Mouse (Mus musculus) gastrocnemius, adult 18-20 months (tissue): ENCODE data around the gene Fzd5. TPM values are rescaled to one million over a fixed set of nuclear protein-coding genes. Genes with fewer than 3 reads are reported as not detected.
A peak's percentile ranks its signal among the peaks of the same experiment; 100 is the strongest.

Experiments
- DNase-seq: peaks from one replicate; pipeline ENCODE4 v3.0.0; 2021; ENCODE audit warnings: low spot score
- long read RNA-seq, 2 experiments: library from polyadenylated mRNA; stranded (forward); transcript quantifications; one replicate each; pipeline ENCODE4 v2.0.0; 2021
- total RNA-seq, 2 experiments: library from RNA; stranded (reverse); gene quantifications; 2 replicates each; pipeline ENCODE4 v1.2.3; 2021

Fzd5 gene
- total RNA-seq, result 1 to 10 TPM; 1.8 to 2.2 TPM
- long read RNA-seq, experiment 1, full-length matches to known transcripts, result 1 of 1 reads
- long read RNA-seq, experiment 1, partial matches to known transcripts, result 0 of 1 reads
- long read RNA-seq, experiment 1, other reads (novel, unspliced or antisense), result 0 of 1 reads
- long read RNA-seq, experiment 2, partial matches to known transcripts, result 0 of 1 reads
- long read RNA-seq, experiment 2, other reads (novel, unspliced or antisense), result 1 of 1 reads

- peak; percentile 92 for DNase-seq
Measured at GRCm38 (mm10) chr1:64737502-64738179, at the start of gene Fzd5. Fzd5 (minus strand) TSS chr1:64737751.

- DNase-seq, result no peak
Measured at GRCm38 (mm10) chr1:64779863-64780262, 42.3 kb upstream of the Fzd5 start.

- DNase-seq, result no peak
Measured at GRCm38 (mm10) chr1:64779415-64779814, 41.9 kb upstream of the Fzd5 start.

GRCm38 (mm10) chr1:64773305-64773704 is 35.8 kb upstream of the Fzd5 start:
- no peak for DNase-seq

- no peak for DNase-seq
Measured at GRCm38 (mm10) chr1:64770169-64770568, 32.6 kb upstream of the Fzd5 start.

- no peak for DNase-seq
Measured at GRCm38 (mm10) chr1:64761646-64762045, 24.1 kb upstream of the Fzd5 start.

- DNase-seq, result no peak
Measured at GRCm38 (mm10) chr1:64757766-64758165, 20.2 kb upstream of the Fzd5 start.

- peak; percentile 30 for DNase-seq
Measured at GRCm38 (mm10) chr1:64757254-64757653, 19.7 kb upstream of the Fzd5 start.

- DNase-seq, result no peak
Measured at GRCm38 (mm10) chr1:64756640-64757030, 19.1 kb upstream of the Fzd5 start.

GRCm38 (mm10) chr1:64755971-64756639 is 18.6 kb upstream of the Fzd5 start:
- DNase-seq, result no peak

- DNase-seq, result no peak
Measured at GRCm38 (mm10) chr1:64754658-64755057, 17.1 kb upstream of the Fzd5 start.

GRCm38 (mm10) chr1:64753668-64754067 is 16.1 kb upstream of the Fzd5 start:
- DNase-seq, result no peak

- DNase-seq, result peak; percentile 45
Measured at GRCm38 (mm10) chr1:64753109-64753508, 15.6 kb upstream of the Fzd5 start.

- DNase-seq, result no peak
Measured at GRCm38 (mm10) chr1:64744616-64745015, 7.1 kb upstream of the Fzd5 start.

GRCm38 (mm10) chr1:64742741-64743408 is 5.3 kb upstream of the Fzd5 start:
- no peak for DNase-seq

GRCm38 (mm10) chr1:64738661-64739082 is 1.1 kb upstream of the Fzd5 start:
- peak; percentile 28 for DNase-seq

- peak; percentile 30 for DNase-seq
Measured at GRCm38 (mm10) chr1:64738180-64738555, 617 bp upstream of the Fzd5 start.

- peak; percentile 16 for DNase-seq
Measured at GRCm38 (mm10) chr1:64736681-64737501, 660 bp downstream of the Fzd5 start.

GRCm38 (mm10) chr1:64735781-64736680 is 1.5 kb downstream of the Fzd5 start:
- DNase-seq, result peak; percentile 31
